Mouse (Mus musculus) testis, adult 2 months (tissue): ENCODE measurements around the gene Pip4k2a.

ENCODE experiments used
- CTCF ChIP-seq: fragments of 200-500 bp; IDR thresholded peaks from 2 replicates; pipeline ENCODE4 v1.5.1; 2012; ENCODE audit warnings: low read depth, mild to moderate bottlenecking, inconsistent platforms, low read length, moderate library complexity; ENCODE audit not compliant: control insufficient read depth, insufficient read depth, insufficient replicate concordance
- POLR2A ChIP-seq: fragments of 200-500 bp; IDR thresholded peaks from 2 replicates; pipeline ENCODE4 v1.6.1; 2012; ENCODE audit warnings: low read depth, mild to moderate bottlenecking, inconsistent platforms, low read length, moderate library complexity; ENCODE audit not compliant: control insufficient read depth

DNA sequence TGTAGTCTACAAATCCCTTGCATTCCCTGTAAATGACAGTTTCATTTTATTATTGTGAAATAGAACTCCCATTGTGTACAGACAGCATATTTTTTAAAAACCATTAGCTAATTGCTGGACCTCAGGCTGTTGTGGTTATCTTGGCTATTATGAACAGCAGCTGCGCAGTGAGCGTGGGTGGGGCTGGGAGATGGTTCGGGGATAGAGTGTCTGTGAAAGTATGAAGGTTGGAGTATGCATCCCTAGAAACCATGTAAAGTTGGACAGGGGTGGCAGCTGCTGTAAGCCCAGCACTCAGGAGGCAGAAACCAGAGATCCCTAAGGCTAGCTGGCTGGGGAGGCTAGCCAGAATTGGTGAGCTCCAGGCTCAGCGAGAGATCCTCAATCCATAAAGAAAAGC, 158.4 kb downstream of the Pip4k2a start:
- TF ChIP-seq POLR2A (no peak), CTCF (no peak)
